Mouse (Mus musculus): Measurements from ENCODE around the gene Mindy4.

- TF ChIP-seq CTCF (IDR thresholded peaks at IDR 0.05; ENCODE audit: borderline replicate concordance, insufficient read depth, low read depth, low read length) (no peak), POLR2A (IDR thresholded peaks at IDR 0.05; ENCODE audit: borderline replicate concordance, insufficient read depth, low read length) (no peak)
Observed at GRCm38 (mm10) chr6:55263490-55264046, 60.4 kb downstream of the Mindy4 start.
